Mouse (Mus musculus) intestine, postnatal 0 days (tissue): Measurements from ENCODE around the gene H2-M3. TPM values are rescaled to one million over a fixed set of nuclear protein-coding genes. Genes with fewer than 3 reads are reported as not detected.
A peak's percentile ranks its signal among the peaks of the same experiment; 100 is the strongest.
"Not testable (repeated sequence)": the region's sequence is repeated elsewhere in the genome, so short reads cannot be mapped to it uniquely, and the experiment has no call there.

Experiments used
- ATAC-seq: fragments of 200-750 bp; cut with Nextera tagmentation; 2 replicates; pipeline ENCODE4 v1.8.0; 2017; ENCODE audit warnings: mild to moderate bottlenecking, moderate TSS enrichment, moderate library complexity
- H3K27ac ChIP-seq: fragments of 300-500 bp; sonication (generic); 2 replicates; pipeline ENCODE4 v1.5.1; 2014; ENCODE audit warnings: mild to moderate bottlenecking, low read depth, low read length, moderate library complexity
- H3K27me3 ChIP-seq: fragments of 300-500 bp; sonication (generic); replicated peaks from 2 replicates; pipeline ENCODE4 v1.6.1; 2014; ENCODE audit warnings: low read length, mixed read lengths; ENCODE audit not compliant: control insufficient read depth, insufficient read depth
- H3K36me3 ChIP-seq: fragments of 300-500 bp; sonication (generic); 2 replicates; pipeline ENCODE4 v1.6.1; 2014; ENCODE audit warnings: mild to moderate bottlenecking, moderate library complexity; ENCODE audit not compliant: control insufficient read depth, insufficient read depth
- H3K4me1 ChIP-seq: fragments of 300-500 bp; sonication (generic); replicated peaks from 2 replicates; pipeline ENCODE4 v1.6.1; 2014; ENCODE audit warnings: antibody characterized with exemption, low read length, mixed read lengths; ENCODE audit not compliant: control insufficient read depth, insufficient read depth
- H3K4me2 ChIP-seq: fragments of 300-500 bp; sonication (generic); replicated peaks from 2 replicates; pipeline ENCODE4 v1.6.1; 2014; ENCODE audit warnings: low read depth, mild to moderate bottlenecking, moderate library complexity
- H3K4me3 ChIP-seq: fragments of 300-500 bp; sonication (generic); 2 replicates; pipeline ENCODE4 v1.5.1; 2014; ENCODE audit warnings: low read depth, low read length
- H3K9ac ChIP-seq: fragments of 300-500 bp; sonication (generic); 2 replicates; pipeline ENCODE4 v1.6.1; 2014; ENCODE audit warnings: mild to moderate bottlenecking, low read depth, low read length
- H3K9me3 ChIP-seq: fragments of 300-500 bp; sonication (generic); 2 replicates; pipeline ENCODE4 v1.6.1; 2016; ENCODE audit warnings: mixed run types; ENCODE audit not compliant: control insufficient read depth
- CTCF ChIP-seq: sonication (generic); IDR thresholded peaks from 2 replicates; pipeline ENCODE4 v1.5.1; 2016; ENCODE audit warnings: low read depth, mild to moderate bottlenecking, control low read depth, antibody characterized with exemption, moderate library complexity
- WGBS: fragments of 180-500 bp; shearing (Covaris S2); extraction: QIAGEN DNeasy Blood & Tissue Kit; methylation state at CpG from one replicate; pipeline ENCODE4 v1.1.7; 2014; 5-methylcytosine and 5-hydroxymethylcytosine counted together
- polyA plus RNA-seq: library from polyadenylated mRNA; unstranded; fragments of >200 nt; fragmentation: Nextera tagmentation; extraction: Ambion mirVana; gene quantifications from 2 replicates; pipeline ENCODE4 v1.2.1, GENCODE M21; 2015

H2-M3 gene
- polyA plus RNA-seq: 2.9 and 3.4 TPM in 2 replicates

DNA sequence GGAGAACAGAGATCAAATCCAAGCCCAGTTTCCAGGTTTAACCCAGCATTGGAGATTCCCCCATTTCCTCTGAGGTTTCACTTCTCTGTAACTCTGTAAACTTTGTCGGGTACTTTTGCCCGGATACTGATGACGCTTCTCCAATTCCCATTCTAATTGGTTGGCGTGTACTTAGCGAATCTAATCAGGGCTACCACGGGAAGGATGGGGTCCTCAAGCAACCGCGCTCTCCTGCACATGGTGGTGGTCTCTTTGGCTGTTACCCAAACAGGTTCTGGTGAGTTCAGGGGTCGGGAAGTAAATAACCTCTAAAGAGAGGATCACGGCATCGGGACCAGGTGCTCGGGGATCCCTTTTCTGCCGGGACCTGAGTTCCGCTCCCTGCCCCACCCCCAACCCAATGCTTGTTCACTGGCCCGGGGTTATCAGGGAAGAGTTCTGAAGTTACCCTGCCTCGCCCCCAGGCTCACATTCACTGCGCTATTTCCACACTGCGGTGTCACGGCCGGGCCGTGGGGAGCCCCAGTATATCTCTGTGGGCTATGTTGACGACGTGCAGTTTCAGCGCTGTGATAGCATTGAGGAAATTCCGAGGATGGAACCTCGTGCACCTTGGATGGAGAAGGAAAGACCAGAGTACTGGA is at the start of gene H2-M3:
Gene H2-M3, plus strand, starts transcription at position 163 of the 644 bp plus-strand sequence.
- Histone ChIP-seq H3K4me2 (peak within 1 kb of the TSS; percentile 97), H3K9ac (peak within 1 kb of the TSS; percentile 48), H3K9me3 (no peaks in the 10 kb centered on the region), H3K36me3 (no peaks in the 10 kb centered on the region), H3K4me1 (no peaks in the 10 kb centered on the region), H3K27ac (no peak within 1 kb of the TSS), H3K4me3 (peak within 1 kb of the TSS; percentile 74), H3K27me3 (no peaks in the 10 kb centered on the region)
- WGBS: 1% methylated on average over 26 of the region's 26 CpGs
- TF ChIP-seq CTCF: no peak
- peak; percentile 92 for ATAC-seq

- Histone ChIP-seq H3K36me3 (no peaks in the 10 kb centered on the region), H3K4me2 (no peak overlapping the region), H3K9ac (no peak overlapping the region), H3K27me3 (no peaks in the 10 kb centered on the region), H3K9me3 (no peaks in the 10 kb centered on the region), H3K27ac (no peak overlapping the region), H3K4me3 (no peak overlapping the region), H3K4me1 (no peaks in the 10 kb centered on the region)
- no peak for ATAC-seq
- peak; percentile 60 for TF ChIP-seq CTCF
- WGBS: 32% methylated on average over 1 of the region's 1 CpGs
Observed at GRCm38 (mm10) chr17:37221879-37222278, 48.1 kb upstream of the H2-M3 start.

GRCm38 (mm10) chr17:37237230-37237629 is 32.8 kb upstream of the H2-M3 start, which contains the start of gene Olfr97:
TSS of gene Olfr97 (minus strand) at chr17:37237330.
- 91% methylated on average over 2 of the region's 2 CpGs for WGBS
- not testable (repeated sequence) for H3K9ac ChIP-seq, ATAC-seq, H3K4me3 ChIP-seq, H3K4me2 ChIP-seq, H3K27me3 ChIP-seq, H3K36me3 ChIP-seq, H3K27ac ChIP-seq, H3K4me1 ChIP-seq, H3K9me3 ChIP-seq

DNA sequence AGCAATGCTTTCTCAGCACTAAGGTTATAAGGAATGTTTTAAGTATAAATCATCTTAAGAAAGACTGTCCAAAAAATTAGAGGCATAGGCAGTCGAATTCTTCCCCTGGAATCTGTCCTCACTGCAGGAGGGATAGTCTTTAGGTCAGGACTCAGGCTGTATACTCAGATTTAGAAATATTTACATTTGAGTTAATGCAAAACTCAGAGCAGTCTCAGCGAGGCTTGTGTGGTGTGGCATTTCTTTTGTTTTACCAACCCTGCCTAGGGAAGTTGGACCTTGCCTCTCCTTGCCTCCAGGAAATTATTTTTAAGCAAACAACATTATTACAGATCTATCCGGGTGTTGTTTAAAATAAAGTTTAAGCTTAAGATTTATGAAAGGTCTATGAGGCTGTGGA is 27.8 kb upstream of the H2-M3 start:
- H3K4me1 ChIP-seq: no peaks in the 10 kb centered on the region
- 10% methylated on average over 3 of the region's 3 CpGs for WGBS
- H3K27ac ChIP-seq: no peak overlapping the region
- no peak overlapping the region for H3K4me3 ChIP-seq
- no peak overlapping the region for H3K9ac ChIP-seq
- no peaks in the 10 kb centered on the region for H3K9me3 ChIP-seq
- no peaks in the 10 kb centered on the region for H3K36me3 ChIP-seq
- no peak for ATAC-seq
- H3K4me2 ChIP-seq: no peak overlapping the region
- H3K27me3 ChIP-seq: no peaks in the 10 kb centered on the region
- no peak for TF ChIP-seq CTCF

DNA sequence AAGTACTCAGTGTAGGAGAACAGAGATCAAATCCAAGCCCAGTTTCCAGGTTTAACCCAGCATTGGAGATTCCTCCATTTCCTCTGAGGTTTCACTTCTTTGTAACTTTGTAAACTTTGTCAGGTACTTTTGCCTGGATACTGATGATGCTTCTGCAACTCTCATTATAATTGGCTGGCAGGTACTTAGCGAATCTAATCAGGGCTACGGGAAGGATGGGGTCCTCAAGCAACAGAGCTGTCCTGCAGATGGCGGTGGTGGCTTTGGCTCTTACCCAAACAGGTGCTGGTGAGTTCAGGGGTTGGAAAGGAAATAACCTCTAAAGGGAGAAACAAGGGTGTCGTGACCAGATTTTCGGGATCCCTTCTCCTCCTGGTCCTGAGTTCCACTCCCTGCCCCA is 23.3 kb upstream of the H2-M3 start:
- ATAC-seq: no peak
- no peaks in the 10 kb centered on the region for H3K9me3 ChIP-seq
- 42% methylated on average over 5 of the region's 5 CpGs for WGBS
- no peak for TF ChIP-seq CTCF
- no peaks in the 10 kb centered on the region for H3K36me3 ChIP-seq
- H3K4me1 ChIP-seq: no peaks in the 10 kb centered on the region
- no peak overlapping the region for H3K4me3 ChIP-seq
- H3K27ac ChIP-seq: no peak overlapping the region
- H3K9ac ChIP-seq: no peak overlapping the region
- H3K27me3 ChIP-seq: no peaks in the 10 kb centered on the region
- no peak overlapping the region for H3K4me2 ChIP-seq

- Histone ChIP-seq H3K27ac (no peak overlapping the region), H3K36me3 (no peaks in the 10 kb centered on the region), H3K27me3 (no peaks in the 10 kb centered on the region), H3K4me2 (no peak overlapping the region), H3K9ac (no peak overlapping the region), H3K4me3 (no peak overlapping the region), H3K4me1 (no peaks in the 10 kb centered on the region), H3K9me3 (no peaks in the 10 kb centered on the region)
- ATAC-seq: no peak
- TF ChIP-seq CTCF: no peak
Observed at GRCm38 (mm10) chr17:37249460-37249859, 20.6 kb upstream of the H2-M3 start.

DNA sequence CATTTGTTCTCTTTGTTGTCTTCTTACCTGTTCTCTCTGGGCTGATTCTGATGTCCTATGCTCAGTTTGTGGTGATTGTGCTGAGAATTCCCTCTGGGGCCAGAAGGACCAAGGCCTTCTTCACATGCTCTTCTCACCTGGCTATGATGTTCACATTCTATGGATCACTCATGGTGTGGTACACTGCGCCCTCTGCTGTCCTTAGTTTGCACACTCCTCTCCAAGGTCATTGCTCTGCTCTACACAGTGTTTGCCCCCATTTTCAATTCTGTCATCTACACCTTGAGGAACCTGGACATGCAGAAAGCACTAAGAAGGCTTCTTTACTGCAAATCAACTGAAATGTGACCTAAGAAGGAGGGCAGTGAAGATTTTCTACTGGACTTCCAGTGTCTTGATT is 19.5 kb upstream of the H2-M3 start:
- no peak overlapping the region for H3K4me2 ChIP-seq
- no peak overlapping the region for H3K9ac ChIP-seq
- H3K36me3 ChIP-seq: no peaks in the 10 kb centered on the region
- H3K27ac ChIP-seq: no peak overlapping the region
- ATAC-seq: no peak
- H3K9me3 ChIP-seq: no peaks in the 10 kb centered on the region
- H3K4me3 ChIP-seq: no peak overlapping the region
- peak; percentile 75 for TF ChIP-seq CTCF
- WGBS: 14% methylated on average over 1 of the region's 1 CpGs
- no peaks in the 10 kb centered on the region for H3K27me3 ChIP-seq
- no peaks in the 10 kb centered on the region for H3K4me1 ChIP-seq
